ENCODE assay signal across 7 mouse cellular contexts in the genomic region with DNA sequence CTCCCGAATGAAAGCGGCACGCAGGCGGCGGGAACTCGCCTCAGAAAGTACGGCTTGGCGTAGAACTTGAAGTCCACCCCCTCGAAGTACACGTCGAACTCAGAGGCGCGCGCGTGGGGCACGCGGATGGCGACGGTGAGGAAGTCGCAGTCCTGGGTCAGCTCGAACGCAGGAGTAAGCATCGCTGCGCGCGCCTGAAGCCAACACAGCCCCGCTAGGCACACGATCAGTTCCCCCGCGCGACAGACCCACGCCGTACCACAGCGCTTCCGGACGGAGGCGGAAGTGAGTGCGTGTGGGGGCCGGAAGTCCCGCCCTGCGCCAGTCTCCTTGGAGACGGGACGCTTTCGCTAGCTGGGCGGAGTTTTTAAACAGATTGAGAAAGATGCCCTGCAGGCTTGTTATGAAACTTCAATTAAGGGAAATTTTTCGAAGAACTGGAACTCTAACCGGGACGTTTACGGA. TPM values are rescaled to one million over a fixed set of nuclear protein-coding genes. Genes with fewer than 3 reads are reported as not detected.
A peak's percentile ranks its signal among the peaks of the same experiment; 100 is the strongest.
DNase-seq lines count a peak whose midpoint lies in the region; ATAC-seq lines count a peak whose summit lies in the region.

TSS of gene Shq1 (minus strand) at position 278 of the 465 bp plus-strand sequence.

- H3K36me3 ChIP-seq in embryonic facial prominence, embryonic 12.5 days = no peaks in the 10 kb centered on the region
- H3K36me3 ChIP-seq in limb, embryonic 11.5 days (ENCODE audit: control insufficient read depth, insufficient read depth, low read length) = no peaks in the 10 kb centered on the region
- H3K36me3 ChIP-seq in midbrain, embryonic 14.5 days (ENCODE audit: control insufficient read depth, insufficient read depth, low read length) = no peaks in the 10 kb centered on the region

- 0 out of 2 replicates have a peak, but pooled peaks cover 8% of the 10 kb centered on the region for H3K27me3 ChIP-seq in embryonic facial prominence, embryonic 12.5 days
- H3K27me3 ChIP-seq in limb, embryonic 11.5 days (ENCODE audit: control insufficient read depth, insufficient read depth, low read length) = no peaks in the 10 kb centered on the region
- H3K27me3 ChIP-seq in midbrain, embryonic 14.5 days (ENCODE audit: control insufficient read depth, insufficient read depth, low read length) = no peaks in the 10 kb centered on the region

- peak; percentile 68; the same call in 1 of the 2 replicates for ATAC-seq in embryonic facial prominence, embryonic 12.5 days (ENCODE audit: insufficient number of reproducible peaks, insufficient read depth, low FRiP score, low TSS enrichment)
- ATAC-seq in limb, embryonic 11.5 days (ENCODE audit: insufficient number of reproducible peaks, low FRiP score, low TSS enrichment, low read depth) = peak; percentile 83; the same call in 1 of the 2 replicates
- peak; percentile 95 for ATAC-seq in midbrain, embryonic 14.5 days (ENCODE audit: low FRiP score, low TSS enrichment)

- H3K27ac ChIP-seq in embryonic facial prominence, embryonic 12.5 days = peak within 1 kb of the TSS; percentile 61
- H3K27ac ChIP-seq in limb, embryonic 11.5 days (replicated peaks; ENCODE audit: low read depth, low read length) = no peak within 1 kb of the TSS
- H3K27ac ChIP-seq in midbrain, embryonic 14.5 days (replicated peaks; ENCODE audit: low read depth, low read length) = no peak within 1 kb of the TSS

- H3K4me3 ChIP-seq in embryonic facial prominence, embryonic 12.5 days = peak within 1 kb of the TSS; percentile 82
- H3K4me3 ChIP-seq in limb, embryonic 11.5 days (ENCODE audit: low read depth, low read length) = peak within 1 kb of the TSS; percentile 80
- peak within 1 kb of the TSS; percentile 84 for H3K4me3 ChIP-seq in midbrain, embryonic 14.5 days (replicated peaks; ENCODE audit: low read depth, low read length)

- DNase-seq in adrenal gland, postnatal 25 days = peak; percentile 88
- peak; percentile 98 for DNase-seq in heart, adult 11 months
- DNase-seq in kidney, adult 18-20 months = peak; percentile 90
- DNase-seq in limb, embryonic 11.5 days (ENCODE audit: low spot score) = peak; percentile 88
- peak; percentile 94 for DNase-seq in midbrain, embryonic 14.5 days
- DNase-seq in spleen, adult 18-20 months = peak; percentile 76 to 87

- peaks cover 8% of the 10 kb centered on the region; the same call in 1 of the 2 replicates for H3K4me1 ChIP-seq in embryonic facial prominence, embryonic 12.5 days
- 0 out of 2 replicates have a peak, but pooled peaks cover 2% of the 10 kb centered on the region for H3K4me1 ChIP-seq in limb, embryonic 11.5 days (ENCODE audit: control insufficient read depth, insufficient read depth, low read length)
- no peaks in the 10 kb centered on the region for H3K4me1 ChIP-seq in midbrain, embryonic 14.5 days (ENCODE audit: control insufficient read depth, insufficient read depth, low read length)

- WGBS in embryonic facial prominence, embryonic 12.5 days = 0% methylated on average over 49 of the region's 49 CpGs
- WGBS in limb, embryonic 11.5 days = 0% methylated on average over 49 of the region's 49 CpGs
- under 1% methylated on average over 49 of the region's 49 CpGs for WGBS in midbrain, embryonic 14.5 days

- peak within 1 kb of the TSS; percentile 97 for H3K4me2 ChIP-seq in embryonic facial prominence, embryonic 12.5 days (replicated peaks)
- H3K4me2 ChIP-seq in limb, embryonic 11.5 days (ENCODE audit: low read depth, severe bottlenecking) = peak within 1 kb of the TSS; percentile 91
- H3K4me2 ChIP-seq in midbrain, embryonic 14.5 days (ENCODE audit: low read length) = peak within 1 kb of the TSS; percentile 82

- H3K9ac ChIP-seq in embryonic facial prominence, embryonic 12.5 days = peak within 1 kb of the TSS; percentile 73
- peak within 1 kb of the TSS; percentile 76 for H3K9ac ChIP-seq in limb, embryonic 11.5 days (ENCODE audit: low read length)
- H3K9ac ChIP-seq in midbrain, embryonic 14.5 days (replicated peaks; ENCODE audit: low read length) = peak within 1 kb of the TSS; percentile 61

- H3K9me3 ChIP-seq in embryonic facial prominence, embryonic 12.5 days = no peaks in the 10 kb centered on the region
- H3K9me3 ChIP-seq in limb, embryonic 11.5 days (ENCODE audit: control insufficient read depth, low read length) = no peaks in the 10 kb centered on the region
- H3K9me3 ChIP-seq in midbrain, embryonic 14.5 days (ENCODE audit: control insufficient read depth, low read length) = no peaks in the 10 kb centered on the region

RNA-seq across cellular contexts. Expression of gene Shq1, which starts in this region (rescaled TPM):
- total RNA-seq in adrenal gland, postnatal 25 days (2021) = 8.7 and 9.1 TPM in 2 replicates
- polyA plus RNA-seq in embryonic facial prominence, embryonic 12.5 days (2016; fragmentation: Nextera tagmentation; extraction: Ambion mirVana) = 17.2 and 18.6 TPM in 2 replicates
- 18.0 and 20.3 TPM in 2 replicates for polyA plus RNA-seq in limb, embryonic 11.5 days (2014; fragmentation: Nextera tagmentation; extraction: Ambion mirVana)
- 8.5 and 9.6 TPM in 2 replicates for polyA plus RNA-seq in midbrain, embryonic 14.5 days (2014; fragmentation: Nextera tagmentation; extraction: Ambion mirVana)
